Mouse (Mus musculus) thymus, adult 2 months (tissue): ENCODE measurements around the gene Ppp1r15b.

Source experiments
- CTCF ChIP-seq: fragments of 200-500 bp; IDR thresholded peaks from 2 replicates; pipeline ENCODE4 v1.5.1; 2012; ENCODE audit warnings: mild to moderate bottlenecking, control low read depth, low read length, moderate library complexity, borderline replicate concordance; ENCODE audit not compliant: control insufficient read depth, poor library complexity, insufficient read depth; ENCODE audit errors: extremely low read depth
- POLR2A ChIP-seq: fragments of 200-500 bp; IDR thresholded peaks from 2 replicates; pipeline ENCODE4 v1.6.1; 2012; ENCODE audit warnings: mild to moderate bottlenecking, low read length, control low read depth, moderate library complexity; ENCODE audit not compliant: control insufficient read depth, poor library complexity, insufficient read depth; ENCODE audit errors: extremely low read depth

- no peak for TF ChIP-seq CTCF
- no peak for TF ChIP-seq POLR2A
These were observed 40.4 kb downstream of the Ppp1r15b start for GRCm38 (mm10) chr1:133171357-133171756.
